Mouse (Mus musculus) forebrain, embryonic 16.5 days (tissue): ENCODE data around the gene Cdrt4. TPM values are rescaled to one million over a fixed set of nuclear protein-coding genes. Genes with fewer than 3 reads are reported as not detected.

Source experiments
- ATAC-seq: fragments of 200-750 bp; cut with Nextera tagmentation; 2 replicates; pipeline ENCODE4 v1.8.0; 2017; ENCODE audit warnings: mild to moderate bottlenecking, moderate library complexity
- H3K27ac ChIP-seq: fragments of 300-500 bp; sonication (generic); 2 replicates; pipeline ENCODE4 v1.5.1; 2014; ENCODE audit warnings: low read length, control low read depth
- H3K27me3 ChIP-seq: fragments of 300-500 bp; sonication (generic); replicated peaks from 2 replicates; pipeline ENCODE4 v1.6.1; 2014; ENCODE audit warnings: low read length; ENCODE audit not compliant: control insufficient read depth, insufficient read depth
- H3K36me3 ChIP-seq: fragments of 300-500 bp; sonication (generic); 2 replicates; pipeline ENCODE4 v1.6.1; 2014; ENCODE audit not compliant: control insufficient read depth, insufficient read depth
- H3K4me1 ChIP-seq: fragments of 300-500 bp; sonication (generic); replicated peaks from 2 replicates; pipeline ENCODE4 v1.6.1; 2014; ENCODE audit warnings: low read length; ENCODE audit not compliant: control insufficient read depth, insufficient read depth
- H3K4me2 ChIP-seq: fragments of 300-500 bp; sonication (generic); 2 replicates; pipeline ENCODE4 v1.6.1; 2014; ENCODE audit warnings: mild to moderate bottlenecking, low read length, control low read depth
- H3K4me3 ChIP-seq: fragments of 300-500 bp; sonication (generic); replicated peaks from 2 replicates; pipeline ENCODE4 v1.5.1; 2014; ENCODE audit warnings: mild to moderate bottlenecking, low read length, control low read depth
- H3K9ac ChIP-seq: fragments of 300-500 bp; sonication (generic); replicated peaks from 2 replicates; pipeline ENCODE4 v1.6.1; 2014; ENCODE audit warnings: low read depth, low read length, control low read depth
- H3K9me3 ChIP-seq: fragments of 300-500 bp; sonication (generic); 2 replicates; pipeline ENCODE4 v1.6.1; 2016; ENCODE audit warnings: low read length; ENCODE audit not compliant: control insufficient read depth
- WGBS: fragments of 180-500 bp; shearing (Covaris S2); extraction: QIAGEN DNeasy Blood & Tissue Kit; methylation state at CpG from one replicate; pipeline ENCODE4 v1.1.7; 2014; 5-methylcytosine and 5-hydroxymethylcytosine counted together
- polyA plus RNA-seq: library from polyadenylated mRNA; unstranded; fragments of >200 nt; fragmentation: Nextera tagmentation; extraction: Ambion mirVana; gene quantifications from 2 replicates; pipeline ENCODE4 v1.2.1, GENCODE M21; 2015

Cdrt4 gene
- polyA plus RNA-seq, 1 experiment from 2014 or later: not detected

DNA sequence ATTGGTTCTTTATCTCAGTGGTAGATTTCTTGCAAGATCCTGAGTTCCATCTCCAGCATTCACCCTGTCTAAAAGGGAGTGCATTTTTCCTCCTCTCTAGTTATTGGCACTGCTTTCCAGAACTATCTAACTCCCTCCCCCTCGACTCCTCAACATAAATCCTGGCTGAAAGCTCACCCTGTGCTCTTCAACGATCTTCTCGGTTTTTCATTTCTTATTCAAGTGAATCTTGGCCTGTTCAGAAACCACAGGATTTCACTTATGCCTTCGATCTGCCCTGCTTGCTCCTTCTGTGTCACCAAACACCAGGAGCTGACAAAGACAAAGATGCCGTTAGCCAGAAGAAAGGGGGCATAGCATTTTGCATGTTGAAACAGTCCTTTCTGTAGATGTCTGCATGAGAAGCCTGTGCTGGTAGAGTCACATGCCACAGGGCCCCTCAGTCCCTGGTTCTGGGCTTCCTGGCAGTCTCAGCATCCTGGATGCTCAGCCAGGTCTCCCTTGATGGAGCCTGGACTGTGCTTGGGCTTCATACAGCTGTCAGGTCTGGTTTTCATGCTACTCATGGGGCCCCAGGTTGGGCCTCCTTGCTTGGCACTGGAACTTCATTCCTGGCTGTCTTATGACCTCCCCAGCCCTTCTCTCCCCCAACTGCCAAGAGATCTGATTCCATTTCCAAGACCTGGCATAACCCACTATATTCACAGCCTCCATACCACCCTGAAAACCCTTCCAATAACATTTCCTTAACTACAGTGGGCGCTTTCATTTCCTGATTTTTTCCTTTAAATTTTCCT is 30.8 kb upstream of the Cdrt4 start:
- peaks cover 7% of the 10 kb centered on the region for H3K4me1 ChIP-seq
- H3K9ac ChIP-seq: no peak overlapping the region
- no peaks in the 10 kb centered on the region for H3K9me3 ChIP-seq
- H3K27me3 ChIP-seq: no peaks in the 10 kb centered on the region
- H3K27ac ChIP-seq: no peak overlapping the region
- H3K36me3 ChIP-seq: no peaks in the 10 kb centered on the region
- peak overlapping the region; percentile 45; the same call in 1 of the 2 replicates for H3K4me2 ChIP-seq
- 0 out of 2 replicates have a peak overlapping the region, but pooled peaks have one; percentile 7 for H3K4me3 ChIP-seq
- ATAC-seq: no peak
- WGBS: 72% methylated on average over 6 of the region's 6 CpGs

DNA sequence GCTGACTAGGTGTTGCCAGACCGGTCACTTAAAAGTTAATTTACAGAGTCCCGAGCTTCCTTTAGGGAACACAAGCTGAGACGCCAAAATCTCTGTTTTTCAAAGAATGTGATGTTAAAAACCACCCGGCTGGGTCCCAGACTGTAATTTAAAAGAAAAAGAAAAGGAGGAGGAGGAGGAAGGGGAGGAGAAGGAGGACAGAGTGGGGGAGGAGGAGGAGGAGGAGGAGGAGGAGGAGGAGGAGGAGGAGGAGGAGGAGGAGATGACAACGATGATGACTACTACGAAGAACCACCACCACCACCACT is 30.3 kb upstream of the Cdrt4 start:
- no peak; the same call in 1 of the 2 replicates for ATAC-seq
- Histone ChIP-seq H3K4me2 (peak overlapping the region; percentile 45), H3K9ac (peak overlapping the region; percentile 33; the same call in 1 of the 2 replicates), H3K4me1 (peaks cover 7% of the 10 kb centered on the region), H3K27ac (no peak overlapping the region), H3K4me3 (peak overlapping the region; percentile 35), H3K27me3 (no peaks in the 10 kb centered on the region), H3K36me3 (no peaks in the 10 kb centered on the region), H3K9me3 (no peaks in the 10 kb centered on the region)
- 17% methylated on average over 6 of the region's 6 CpGs for WGBS

DNA sequence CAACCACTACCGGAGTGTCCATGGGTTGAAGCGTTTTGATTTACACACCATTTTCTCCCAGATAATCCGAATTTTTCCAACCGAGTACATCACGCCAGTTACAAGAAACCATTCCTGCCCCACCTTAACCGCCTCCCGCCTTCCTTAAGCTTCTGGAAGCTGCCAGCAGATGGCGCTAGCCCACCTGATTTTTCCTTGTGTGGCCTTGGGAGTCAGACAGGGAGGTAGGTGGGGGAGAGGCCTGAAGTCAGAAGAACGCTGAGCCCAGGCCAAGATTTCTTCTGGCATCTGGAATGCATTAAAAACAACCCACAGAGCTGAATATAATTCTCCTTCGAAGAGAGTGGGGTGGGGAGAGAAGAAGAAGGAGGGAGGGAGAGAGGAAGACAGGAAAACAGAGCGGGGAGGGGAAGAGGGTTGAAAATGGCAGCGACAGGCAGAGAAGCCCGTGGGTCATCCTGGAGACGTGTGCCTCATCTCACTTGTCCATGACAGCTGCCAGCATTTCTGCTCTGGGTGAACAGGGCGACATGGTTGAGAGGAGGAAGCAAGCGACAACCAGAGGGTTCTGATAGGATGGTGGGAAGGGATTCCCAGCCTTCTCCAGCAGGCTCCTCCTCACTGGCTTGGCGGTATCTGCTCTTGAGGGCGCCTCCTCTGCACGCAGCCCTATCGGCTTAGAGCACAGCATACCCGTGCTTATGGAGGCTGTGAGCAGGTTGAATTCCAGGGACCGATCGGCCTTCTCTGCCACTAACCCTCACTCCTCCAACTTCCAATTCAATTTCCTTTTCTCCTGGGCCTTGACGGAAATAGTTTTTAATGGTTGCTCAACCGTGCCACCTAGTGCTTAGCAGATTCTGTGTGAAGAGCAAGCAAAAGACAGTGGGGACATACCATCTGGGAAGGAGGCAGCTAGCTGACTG is 29.7 kb upstream of the Cdrt4 start:
- Histone ChIP-seq H3K9me3 (no peaks in the 10 kb centered on the region), H3K4me1 (peaks cover 7% of the 10 kb centered on the region), H3K27me3 (no peaks in the 10 kb centered on the region), H3K9ac (peak overlapping the region; percentile 33; the same call in 1 of the 2 replicates), H3K27ac (peak overlapping the region; percentile 46; the same call in 1 of the 2 replicates), H3K4me2 (peak overlapping the region; percentile 45), H3K4me3 (peak overlapping the region; percentile 35), H3K36me3 (no peaks in the 10 kb centered on the region)
- peak; percentile 93 for ATAC-seq
- WGBS: 31% methylated on average over 25 of the region's 25 CpGs

DNA sequence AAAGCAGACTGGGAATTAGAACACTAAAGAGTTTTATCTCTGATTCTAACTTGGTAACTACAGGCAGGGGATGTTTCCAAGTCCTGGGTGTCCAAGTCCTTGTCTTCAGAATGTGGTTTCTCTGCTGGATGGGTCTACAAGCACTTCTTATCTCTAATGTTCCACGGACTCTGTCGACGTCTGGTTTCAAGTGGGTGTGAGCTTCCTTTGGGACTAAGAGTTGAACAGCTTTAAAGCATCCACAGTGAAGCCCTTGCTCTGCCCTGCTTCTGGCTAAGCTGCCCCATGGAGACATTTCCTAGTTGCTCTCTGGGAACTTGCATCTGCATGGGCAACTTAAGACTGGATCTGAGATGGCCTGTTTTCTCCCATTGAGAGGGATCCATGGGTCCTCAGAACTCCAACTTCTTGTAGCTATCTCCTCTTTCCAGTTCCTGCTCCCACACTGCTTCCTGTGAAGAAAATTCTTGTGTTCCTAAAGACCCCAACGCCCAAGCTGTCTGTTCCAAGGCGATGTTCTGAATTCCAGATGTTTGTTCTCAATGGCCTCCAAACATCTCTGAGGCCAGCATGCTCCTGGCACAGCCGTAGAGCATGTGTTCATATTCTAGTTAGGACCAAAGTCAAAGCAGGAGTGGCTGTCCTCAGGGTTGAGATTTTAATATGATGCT is 26.8 kb upstream of the Cdrt4 start:
- WGBS: 93% methylated on average over 6 of the region's 6 CpGs
- Histone ChIP-seq H3K9ac (no peak overlapping the region), H3K27ac (no peak overlapping the region), H3K4me1 (peaks cover 7% of the 10 kb centered on the region), H3K36me3 (no peaks in the 10 kb centered on the region), H3K9me3 (peaks cover 3% of the 10 kb centered on the region; the same call in 1 of the 2 replicates), H3K27me3 (no peaks in the 10 kb centered on the region), H3K4me2 (no peak overlapping the region), H3K4me3 (no peak overlapping the region)
- ATAC-seq: no peak

- H3K27ac ChIP-seq: no peak overlapping the region
- WGBS: 85% methylated on average over 3 of the region's 3 CpGs
- no peaks in the 10 kb centered on the region for H3K27me3 ChIP-seq
- no peak for ATAC-seq
- no peaks in the 10 kb centered on the region for H3K36me3 ChIP-seq
- H3K9ac ChIP-seq: no peak overlapping the region
- H3K9me3 ChIP-seq: peaks cover 3% of the 10 kb centered on the region; the same call in 1 of the 2 replicates
- no peaks in the 10 kb centered on the region for H3K4me1 ChIP-seq
- no peak overlapping the region for H3K4me2 ChIP-seq
- no peak overlapping the region for H3K4me3 ChIP-seq
Observed at GRCm38 (mm10) chr11:62929799-62930198, 21.2 kb upstream of the Cdrt4 start.

DNA sequence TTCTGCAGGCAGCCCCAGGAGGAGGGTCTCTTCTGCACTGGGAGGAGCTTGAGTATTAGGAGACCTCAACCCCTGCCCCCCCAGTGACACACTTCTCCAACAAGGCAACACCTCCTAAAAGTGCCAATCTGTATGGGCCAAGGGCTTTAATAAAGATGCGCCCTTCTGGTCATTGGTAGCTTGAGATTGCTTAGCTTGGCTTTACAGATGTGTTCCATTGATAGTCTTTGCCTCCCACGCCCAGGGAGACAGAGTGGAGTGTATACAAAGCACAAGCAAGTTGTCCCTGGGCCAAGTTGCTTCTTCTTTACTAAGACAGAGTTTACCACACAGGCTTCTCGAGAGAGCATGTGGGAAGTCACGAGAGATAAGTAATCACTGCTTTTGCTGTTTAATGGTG is 20.4 kb upstream of the Cdrt4 start:
- no peaks in the 10 kb centered on the region for H3K36me3 ChIP-seq
- H3K4me1 ChIP-seq: no peaks in the 10 kb centered on the region
- no peak for ATAC-seq
- no peaks in the 10 kb centered on the region for H3K27me3 ChIP-seq
- no peak overlapping the region for H3K27ac ChIP-seq
- no peak overlapping the region for H3K4me3 ChIP-seq
- H3K4me2 ChIP-seq: no peak overlapping the region
- no peak overlapping the region for H3K9ac ChIP-seq
- 83% methylated on average over 4 of the region's 4 CpGs for WGBS
- H3K9me3 ChIP-seq: peaks cover 3% of the 10 kb centered on the region; the same call in 1 of the 2 replicates

GRCm38 (mm10) chr11:62931141-62931540 is 19.9 kb upstream of the Cdrt4 start:
- WGBS: 88% methylated on average over 5 of the region's 5 CpGs
- Histone ChIP-seq H3K36me3 (no peaks in the 10 kb centered on the region), H3K4me1 (no peaks in the 10 kb centered on the region), H3K9ac (no peak overlapping the region), H3K4me3 (no peak overlapping the region), H3K9me3 (peaks cover 3% of the 10 kb centered on the region; the same call in 1 of the 2 replicates), H3K27me3 (no peaks in the 10 kb centered on the region), H3K27ac (no peak overlapping the region), H3K4me2 (no peak overlapping the region)
- ATAC-seq: no peak

DNA sequence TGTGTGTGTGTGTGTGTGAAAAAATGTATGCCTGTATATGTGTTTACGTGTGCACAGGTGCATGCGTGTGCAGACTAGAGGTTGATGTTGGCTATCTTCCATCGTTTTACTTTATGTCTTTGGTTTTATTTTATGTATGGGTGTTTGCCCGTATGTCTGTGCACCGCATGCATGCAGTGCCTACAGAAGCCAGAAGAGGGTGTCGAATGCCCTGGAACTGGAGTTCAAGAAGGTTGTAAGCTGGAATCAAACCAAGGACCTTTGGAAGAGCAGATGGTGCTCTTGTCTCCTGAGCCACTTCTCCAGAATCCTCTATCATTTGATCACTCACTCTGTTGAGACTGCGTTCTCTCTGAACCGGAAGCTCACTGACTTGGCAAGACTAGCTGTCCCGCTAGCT is 17.9 kb upstream of the Cdrt4 start:
- Histone ChIP-seq H3K9ac (no peak overlapping the region), H3K27ac (no peak overlapping the region), H3K4me1 (no peaks in the 10 kb centered on the region), H3K4me2 (no peak overlapping the region), H3K9me3 (no peaks in the 10 kb centered on the region), H3K36me3 (no peaks in the 10 kb centered on the region), H3K27me3 (no peaks in the 10 kb centered on the region), H3K4me3 (no peak overlapping the region)
- WGBS: 89% methylated on average over 9 of the region's 9 CpGs
- no peak for ATAC-seq
